Mouse (Mus musculus): ENCODE measurements around the gene Olfr835.

- TF ChIP-seq POLR2A (IDR thresholded peaks at IDR 0.05; ENCODE audit: borderline replicate concordance, extremely low read depth, low read depth, low read length), result no peak
- no peak for TF ChIP-seq CTCF (IDR thresholded peaks at IDR 0.05; ENCODE audit: insufficient read depth, low read length)
Observed at GRCm38 (mm10) chr9:19084986-19085385, 52.5 kb downstream of the Olfr835 start.

Data from lung, adult 2 months (tissue).